Mouse (Mus musculus) neural tube, embryonic 15.5 days (tissue): ENCODE measurements at regions not wholly inside any gene's neighbourhood (a gene's known extent, or its start where the extent isn't known, plus 50 kb on each side); places are given as distances from the start of the nearest gene placed in this dataset.

Experiments
- ATAC-seq: fragments of 200-750 bp; cut with Nextera tagmentation; 2 replicates; pipeline ENCODE4 v1.8.0; 2017; ENCODE audit warnings: mild to moderate bottlenecking, moderate TSS enrichment, moderate library complexity; ENCODE audit not compliant: low FRiP score
- H3K27ac ChIP-seq: fragments of 300-500 bp; sonication (generic); replicated peaks from 2 replicates; pipeline ENCODE4 v1.5.1; 2015; ENCODE audit warnings: mild to moderate bottlenecking, inconsistent platforms
- H3K27me3 ChIP-seq: fragments of 300-500 bp; sonication (generic); replicated peaks from 2 replicates; pipeline ENCODE4 v1.6.1; 2015; ENCODE audit warnings: inconsistent platforms
- H3K36me3 ChIP-seq: fragments of 300-500 bp; sonication (generic); 2 replicates; pipeline ENCODE4 v1.6.1; 2015; ENCODE audit warnings: inconsistent platforms
- H3K4me1 ChIP-seq: fragments of 300-500 bp; sonication (generic); 2 replicates; pipeline ENCODE4 v1.6.1; 2015; ENCODE audit warnings: inconsistent platforms
- H3K4me2 ChIP-seq: fragments of 300-500 bp; sonication (generic); 2 replicates; pipeline ENCODE4 v1.6.1; 2015; ENCODE audit warnings: inconsistent platforms, mild to moderate bottlenecking, moderate library complexity
- H3K4me3 ChIP-seq: fragments of 300-500 bp; sonication (generic); replicated peaks from 2 replicates; pipeline ENCODE4 v1.5.1; 2015; ENCODE audit warnings: mild to moderate bottlenecking, inconsistent platforms
- H3K9ac ChIP-seq: fragments of 300-500 bp; sonication (generic); replicated peaks from 2 replicates; pipeline ENCODE4 v1.6.1; 2015; ENCODE audit warnings: mild to moderate bottlenecking, inconsistent platforms
- H3K9me3 ChIP-seq: fragments of 300-500 bp; sonication (generic); replicated peaks from 2 replicates; pipeline ENCODE4 v1.6.1; 2016; ENCODE audit warnings: inconsistent platforms
- WGBS: fragments of 180-500 bp; shearing (Covaris S2); methylation state at CpG from one replicate; pipeline ENCODE4 v1.1.7; 2015; ENCODE audit warnings: mixed read lengths; 5-methylcytosine and 5-hydroxymethylcytosine counted together

DNA sequence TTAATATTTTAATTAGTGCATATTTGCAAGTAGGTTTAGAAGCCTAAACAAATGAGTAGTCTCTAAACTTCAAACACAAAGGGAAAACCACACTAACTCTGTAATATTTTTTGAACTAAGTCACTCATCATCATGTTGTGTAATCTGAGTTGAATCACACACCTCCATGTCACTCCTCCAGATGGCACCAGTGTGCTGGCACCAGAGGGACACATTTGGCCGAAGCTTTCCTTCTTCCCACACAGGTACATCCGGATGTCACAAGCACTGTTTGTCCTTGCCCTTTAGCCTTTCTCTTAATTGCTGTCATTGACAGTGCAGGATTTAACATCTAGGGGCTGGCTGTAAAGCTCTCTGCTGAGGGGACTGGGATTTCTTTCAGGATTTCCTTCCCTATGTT is 256.7 kb upstream of the Ccdc54 start:
- no peaks in the 10 kb centered on the region for H3K27me3 ChIP-seq
- H3K9ac ChIP-seq, result no peak overlapping the region
- H3K4me3 ChIP-seq, result no peak overlapping the region
- no peak overlapping the region for H3K4me2 ChIP-seq
- no peaks in the 10 kb centered on the region for H3K4me1 ChIP-seq
- ATAC-seq, result no peak
- H3K9me3 ChIP-seq, result no peaks in the 10 kb centered on the region
- H3K36me3 ChIP-seq, result no peaks in the 10 kb centered on the region
- 61% methylated on average over 2 of the region's 2 CpGs for WGBS
- no peak overlapping the region for H3K27ac ChIP-seq

DNA sequence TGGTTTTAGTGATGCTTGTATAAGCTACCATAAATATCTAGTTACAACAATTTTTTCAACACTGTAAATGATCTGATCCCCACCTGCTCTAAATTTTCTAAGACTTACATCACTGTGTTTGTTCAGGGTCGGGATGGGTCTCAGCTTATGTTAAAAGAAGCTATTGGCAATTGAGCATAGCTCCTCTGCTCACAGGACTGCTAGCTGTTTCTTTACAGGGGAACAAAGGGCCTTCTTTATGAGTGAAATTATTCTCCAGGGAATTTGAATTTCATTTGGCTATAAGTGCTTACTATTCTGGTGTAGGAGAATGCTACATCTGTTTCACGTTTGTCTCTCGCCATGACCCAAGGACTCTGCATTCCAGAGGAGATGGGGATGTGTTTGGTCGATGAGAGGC is 255.6 kb upstream of the Ccdc54 start:
- H3K9ac ChIP-seq, result no peak overlapping the region
- H3K4me1 ChIP-seq, result no peaks in the 10 kb centered on the region
- 59% methylated on average over 4 of the region's 4 CpGs for WGBS
- no peaks in the 10 kb centered on the region for H3K36me3 ChIP-seq
- H3K4me2 ChIP-seq, result no peak overlapping the region
- ATAC-seq, result no peak
- no peak overlapping the region for H3K4me3 ChIP-seq
- H3K9me3 ChIP-seq, result no peaks in the 10 kb centered on the region
- no peak overlapping the region for H3K27ac ChIP-seq
- no peaks in the 10 kb centered on the region for H3K27me3 ChIP-seq

DNA sequence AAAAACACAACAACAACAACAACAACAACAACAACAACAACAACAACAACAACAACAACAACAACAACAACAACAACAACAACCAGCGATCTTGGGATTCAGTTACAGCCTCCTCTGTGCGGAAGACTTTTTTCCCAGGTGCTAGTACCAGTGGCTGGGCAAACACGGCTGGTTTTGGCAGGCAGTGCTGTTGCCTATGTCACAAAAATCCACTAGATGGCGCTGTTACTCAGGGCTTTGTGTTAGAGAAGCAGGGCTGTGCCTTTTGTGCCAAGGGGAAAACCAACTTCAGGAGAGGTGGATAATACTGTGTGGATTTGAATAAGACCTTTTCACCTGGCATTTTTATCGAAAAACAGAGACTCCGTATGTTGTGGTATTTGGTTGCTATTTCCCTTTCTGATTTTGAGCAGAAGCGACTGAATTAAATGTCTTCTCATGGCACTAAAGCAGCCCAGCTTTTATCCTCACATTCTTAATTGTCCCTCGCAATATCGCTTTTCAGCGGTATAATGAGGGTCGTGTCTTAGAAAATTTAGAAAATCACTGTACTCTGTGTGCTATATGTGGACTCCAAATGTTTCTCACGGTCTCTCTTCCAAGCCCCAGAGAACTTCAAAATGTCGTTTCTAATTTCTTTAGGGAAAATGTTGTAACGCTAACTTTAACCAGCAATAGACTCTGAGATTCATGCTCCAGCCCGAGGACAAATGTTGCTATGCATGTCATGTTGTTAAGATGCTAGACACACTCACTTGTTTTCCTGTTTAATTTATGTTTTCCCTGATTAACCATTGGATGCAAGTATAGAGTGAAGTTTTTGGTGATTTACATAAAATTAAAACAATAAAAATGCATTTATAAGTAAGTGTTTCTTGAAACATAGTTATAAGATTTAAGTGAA is 251.0 kb upstream of the Ccdc54 start:
- Histone ChIP-seq H3K9me3 (no peaks in the 10 kb centered on the region), H3K4me1 (no peaks in the 10 kb centered on the region), H3K9ac (no peak overlapping the region), H3K4me2 (peak overlapping the region; percentile 50), H3K4me3 (peak overlapping the region; percentile 28), H3K27ac (0 out of 2 replicates have a peak overlapping the region, but pooled peaks have one; percentile 33), H3K36me3 (no peaks in the 10 kb centered on the region), H3K27me3 (no peaks in the 10 kb centered on the region)
- ATAC-seq, result peak; percentile 91
- WGBS, result 26% methylated on average over 15 of the region's 15 CpGs

DNA sequence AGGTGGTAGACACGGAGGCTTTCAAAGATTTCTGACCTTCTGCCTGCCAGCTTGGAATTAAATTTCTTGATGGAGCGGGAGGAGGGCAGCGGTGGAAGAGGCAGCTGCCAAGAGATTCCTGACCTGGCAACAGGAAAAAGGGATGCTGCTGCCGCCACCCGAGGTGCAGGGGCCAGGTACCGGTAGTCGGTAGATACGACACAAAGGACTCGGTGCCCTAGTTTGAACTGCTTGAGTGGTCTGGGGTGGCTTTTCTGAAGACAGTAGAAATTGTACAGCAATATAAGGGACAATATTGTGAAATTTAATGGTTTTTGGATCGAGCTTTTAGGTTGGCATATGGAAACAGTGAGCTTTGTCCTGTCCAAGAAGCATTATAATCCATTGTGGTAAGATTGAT is 250.3 kb upstream of the Ccdc54 start:
- Histone ChIP-seq H3K4me1 (no peaks in the 10 kb centered on the region), H3K36me3 (no peaks in the 10 kb centered on the region), H3K27ac (no peak overlapping the region), H3K4me3 (no peak overlapping the region), H3K9me3 (no peaks in the 10 kb centered on the region), H3K9ac (no peak overlapping the region), H3K4me2 (no peak overlapping the region), H3K27me3 (no peaks in the 10 kb centered on the region)
- ATAC-seq, result no peak
- 68% methylated on average over 10 of the region's 10 CpGs for WGBS

DNA sequence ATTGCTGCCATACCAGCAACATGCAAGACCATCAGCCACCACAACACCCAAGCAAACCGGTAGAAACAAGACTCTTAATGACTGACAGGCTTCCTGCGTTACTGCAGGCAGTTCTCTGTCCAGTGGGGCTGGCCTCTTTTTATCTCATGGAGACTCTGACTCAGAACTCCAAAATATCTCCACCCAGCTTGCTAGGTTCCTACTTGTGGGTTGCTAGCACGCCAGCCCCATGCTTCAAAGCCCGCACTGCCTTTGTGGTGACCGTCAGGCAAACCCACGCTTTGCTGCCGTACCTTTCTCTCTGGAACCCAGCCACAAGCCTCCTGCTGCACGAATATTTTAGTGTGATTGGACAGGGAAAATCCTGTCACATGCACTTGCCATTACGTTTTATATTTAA is 248.7 kb upstream of the Ccdc54 start:
- H3K4me2 ChIP-seq, result no peak overlapping the region
- H3K4me1 ChIP-seq, result no peaks in the 10 kb centered on the region
- no peaks in the 10 kb centered on the region for H3K36me3 ChIP-seq
- H3K27ac ChIP-seq, result no peak overlapping the region
- no peak for ATAC-seq
- H3K9me3 ChIP-seq, result no peaks in the 10 kb centered on the region
- H3K4me3 ChIP-seq, result no peak overlapping the region
- no peak overlapping the region for H3K9ac ChIP-seq
- WGBS, result 68% methylated on average over 9 of the region's 9 CpGs
- no peaks in the 10 kb centered on the region for H3K27me3 ChIP-seq

DNA sequence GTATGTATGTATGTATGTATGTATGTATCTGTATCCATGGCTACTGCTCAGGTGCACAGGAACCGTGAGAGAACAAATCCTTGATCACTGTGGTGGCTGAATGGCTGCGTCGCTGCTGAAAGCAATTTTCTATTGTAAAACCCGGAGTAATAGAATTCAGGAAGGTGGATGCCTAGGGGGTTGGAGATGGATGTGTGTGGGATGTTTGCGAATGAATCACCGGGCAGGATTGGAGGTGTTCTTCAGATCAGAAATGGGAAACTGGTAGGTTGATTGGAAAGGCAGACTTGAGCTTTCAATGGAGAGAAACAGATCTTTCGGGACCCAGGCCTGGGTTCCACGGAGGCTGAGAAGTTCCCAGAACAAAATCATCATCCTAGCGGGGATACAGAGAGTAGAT is 246.5 kb upstream of the Ccdc54 start:
- H3K36me3 ChIP-seq, result no peaks in the 10 kb centered on the region
- no peaks in the 10 kb centered on the region for H3K27me3 ChIP-seq
- H3K4me3 ChIP-seq, result no peak overlapping the region
- H3K9ac ChIP-seq, result no peak overlapping the region
- H3K4me2 ChIP-seq, result no peak overlapping the region
- 77% methylated on average over 9 of the region's 9 CpGs for WGBS
- ATAC-seq, result no peak
- H3K27ac ChIP-seq, result no peak overlapping the region
- H3K9me3 ChIP-seq, result no peaks in the 10 kb centered on the region
- no peaks in the 10 kb centered on the region for H3K4me1 ChIP-seq

DNA sequence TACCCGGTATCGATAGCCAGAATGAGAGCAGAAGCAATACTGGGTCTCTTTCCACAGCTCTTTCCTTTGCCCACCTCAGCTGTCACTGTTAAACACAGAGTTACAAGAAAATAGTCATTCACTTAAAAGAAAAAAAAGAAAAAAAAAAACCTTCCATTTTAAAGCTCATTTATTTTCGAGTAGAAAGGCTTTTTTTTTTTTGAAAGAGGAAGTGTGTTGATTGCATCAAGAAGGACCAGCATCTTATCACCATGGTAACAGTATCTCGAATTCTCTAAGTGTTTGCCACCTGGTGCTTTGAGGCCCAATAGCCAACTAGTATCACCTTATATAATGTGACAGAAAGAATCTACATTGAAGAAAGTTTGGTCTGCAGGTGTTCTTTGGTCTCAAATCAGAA is 245.5 kb upstream of the Ccdc54 start:
- Histone ChIP-seq H3K9ac (no peak overlapping the region), H3K36me3 (no peaks in the 10 kb centered on the region), H3K4me2 (no peak overlapping the region), H3K4me3 (no peak overlapping the region), H3K9me3 (no peaks in the 10 kb centered on the region), H3K27ac (no peak overlapping the region), H3K27me3 (no peaks in the 10 kb centered on the region), H3K4me1 (no peaks in the 10 kb centered on the region)
- WGBS, result 74% methylated on average over 4 of the region's 4 CpGs
- ATAC-seq, result no peak

DNA sequence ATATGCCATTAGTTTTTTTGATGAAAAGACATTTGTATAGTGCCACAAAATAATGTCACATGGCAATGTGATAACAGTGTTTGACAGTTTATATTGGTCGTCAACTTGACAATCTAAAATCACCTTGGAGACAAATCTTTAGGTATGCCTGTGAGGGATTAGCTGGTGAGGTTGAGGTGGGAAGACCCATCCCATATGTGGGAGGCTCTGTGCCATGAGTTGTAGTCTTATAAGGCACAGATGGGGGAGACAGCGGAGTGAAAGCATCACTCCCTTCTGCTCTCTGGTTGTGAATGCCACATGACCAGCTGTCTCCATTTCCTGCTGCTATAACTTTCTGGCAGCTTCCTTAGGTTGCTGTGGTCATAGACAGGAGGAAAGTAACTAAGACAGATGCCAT is 242.4 kb upstream of the Ccdc54 start:
- H3K36me3 ChIP-seq, result no peaks in the 10 kb centered on the region
- no peaks in the 10 kb centered on the region for H3K4me1 ChIP-seq
- H3K9me3 ChIP-seq, result no peaks in the 10 kb centered on the region
- H3K27ac ChIP-seq, result no peak overlapping the region
- H3K27me3 ChIP-seq, result no peaks in the 10 kb centered on the region
- no peak overlapping the region for H3K9ac ChIP-seq
- WGBS, result 94% methylated on average over 2 of the region's 2 CpGs
- no peak overlapping the region for H3K4me3 ChIP-seq
- H3K4me2 ChIP-seq, result no peak overlapping the region
- no peak for ATAC-seq

DNA sequence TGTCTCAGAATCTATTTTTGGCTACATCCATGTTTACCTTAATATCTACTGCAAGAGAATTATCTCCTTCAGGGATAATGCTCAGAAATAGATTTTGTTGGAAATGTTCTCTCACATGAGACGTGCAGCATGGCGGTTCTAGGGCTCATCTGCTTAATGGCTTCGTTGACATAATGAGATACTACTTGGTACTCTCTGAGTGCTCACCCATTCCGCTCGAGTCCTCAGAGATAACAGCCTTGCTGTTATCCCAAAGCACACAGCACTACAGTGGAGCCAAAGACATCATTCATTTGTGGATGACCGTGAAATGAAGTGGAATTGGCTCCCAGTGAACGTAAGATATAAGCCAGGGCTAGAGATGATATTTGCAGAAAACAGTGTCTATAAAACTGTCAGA is 231.4 kb upstream of the Ccdc54 start:
- Histone ChIP-seq H3K9ac (no peak overlapping the region), H3K27ac (no peak overlapping the region), H3K36me3 (no peaks in the 10 kb centered on the region), H3K27me3 (no peaks in the 10 kb centered on the region), H3K4me1 (no peaks in the 10 kb centered on the region), H3K4me2 (no peak overlapping the region), H3K9me3 (no peaks in the 10 kb centered on the region), H3K4me3 (no peak overlapping the region)
- 29% methylated on average over 7 of the region's 7 CpGs for WGBS
- ATAC-seq, result no peak

DNA sequence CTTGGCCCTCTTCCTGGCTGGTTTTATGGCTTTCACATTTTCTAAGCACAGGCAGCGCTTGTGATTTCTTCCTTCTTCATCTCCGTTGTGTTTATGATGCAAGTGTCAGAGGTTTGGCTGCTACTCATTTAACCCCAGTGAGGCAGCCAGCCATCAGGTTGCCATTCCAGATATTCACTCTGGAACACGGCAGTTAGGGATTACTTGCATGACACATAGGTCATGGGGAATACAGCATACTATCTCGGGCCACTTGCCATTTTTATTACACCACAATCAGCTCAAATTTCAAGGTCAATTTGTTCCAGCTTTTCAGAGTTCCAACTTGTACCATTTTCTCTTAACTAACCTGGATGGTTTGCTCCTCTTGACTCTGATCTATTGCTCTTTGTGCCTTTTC is 223.7 kb upstream of the Ccdc54 start:
- Histone ChIP-seq H3K36me3 (no peaks in the 10 kb centered on the region), H3K9ac (no peak overlapping the region), H3K4me2 (no peak overlapping the region), H3K9me3 (no peaks in the 10 kb centered on the region), H3K4me3 (no peak overlapping the region), H3K27ac (no peak overlapping the region), H3K4me1 (no peaks in the 10 kb centered on the region), H3K27me3 (no peaks in the 10 kb centered on the region)
- ATAC-seq, result no peak
- 46% methylated on average over 4 of the region's 4 CpGs for WGBS

DNA sequence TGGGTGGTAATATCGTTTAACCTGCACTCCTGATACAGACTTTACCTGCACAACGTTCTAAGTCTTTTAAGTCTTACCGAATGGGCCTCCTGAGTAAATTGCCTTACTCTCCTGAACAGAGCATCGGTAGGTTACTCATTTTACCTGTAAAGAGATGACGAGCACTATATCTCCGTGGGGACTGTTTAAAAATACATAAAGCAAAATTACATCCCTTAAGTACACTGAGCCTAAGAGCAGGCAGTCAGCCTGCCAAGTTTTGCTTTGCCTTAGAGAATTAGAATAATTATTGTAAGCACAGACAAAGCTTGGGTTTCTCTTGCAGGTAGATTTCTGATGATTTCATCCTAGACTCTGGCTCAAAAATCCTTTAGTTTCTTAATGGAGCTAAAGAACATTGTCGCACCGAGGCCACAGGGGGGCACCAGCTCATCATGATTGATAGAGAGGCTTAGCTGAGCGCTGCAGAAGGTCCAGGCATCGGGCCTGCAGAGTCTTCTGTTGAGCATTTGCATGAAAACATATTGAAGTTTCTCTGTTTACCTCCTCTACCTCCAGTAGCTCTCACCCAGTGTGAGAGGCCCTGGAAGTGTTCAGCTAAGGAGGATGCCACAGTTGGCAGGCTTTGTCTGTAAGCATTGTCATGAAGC is 208.3 kb upstream of the Ccdc54 start:
- H3K4me2 ChIP-seq, result no peak overlapping the region
- no peak overlapping the region for H3K27ac ChIP-seq
- ATAC-seq, result peak; percentile 76; the same call in 1 of the 2 replicates
- H3K4me3 ChIP-seq, result no peak overlapping the region
- H3K36me3 ChIP-seq, result no peaks in the 10 kb centered on the region
- WGBS, result 35% methylated on average over 10 of the region's 10 CpGs
- H3K27me3 ChIP-seq, result no peaks in the 10 kb centered on the region
- H3K9ac ChIP-seq, result no peak overlapping the region
- no peaks in the 10 kb centered on the region for H3K9me3 ChIP-seq
- no peaks in the 10 kb centered on the region for H3K4me1 ChIP-seq

DNA sequence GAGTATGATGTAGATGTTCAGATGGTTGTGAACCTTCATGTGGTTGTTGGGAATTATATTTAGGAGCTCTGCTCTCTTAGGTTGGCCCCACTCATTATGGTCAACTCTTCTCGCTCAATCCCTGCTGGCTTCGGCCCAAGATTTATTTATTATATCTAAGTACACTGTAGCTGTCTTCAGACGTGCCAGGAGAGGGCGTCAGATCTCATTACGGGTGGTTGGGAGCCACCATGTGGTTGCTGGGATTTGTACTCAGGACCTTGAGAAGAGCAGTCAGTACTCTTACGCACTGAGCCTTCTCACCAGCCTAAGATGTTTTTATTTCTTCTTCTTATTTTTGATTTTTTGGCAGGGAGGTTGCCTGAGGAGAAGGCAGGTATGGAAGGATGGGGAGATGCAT is 207.1 kb upstream of the Ccdc54 start:
- no peak overlapping the region for H3K4me2 ChIP-seq
- ATAC-seq, result no peak
- H3K9me3 ChIP-seq, result no peaks in the 10 kb centered on the region
- no peaks in the 10 kb centered on the region for H3K27me3 ChIP-seq
- no peak overlapping the region for H3K27ac ChIP-seq
- no peak overlapping the region for H3K4me3 ChIP-seq
- no peaks in the 10 kb centered on the region for H3K4me1 ChIP-seq
- no peaks in the 10 kb centered on the region for H3K36me3 ChIP-seq
- H3K9ac ChIP-seq, result no peak overlapping the region
- WGBS, result 82% methylated on average over 6 of the region's 6 CpGs
